Mouse (Mus musculus) spleen, adult 2 months (tissue): ENCODE measurements around the gene Ulk1. TPM values are rescaled to one million over a fixed set of nuclear protein-coding genes. Genes with fewer than 3 reads are reported as not detected.
"Not testable (repeated sequence)": the region's sequence is repeated elsewhere in the genome, so short reads cannot be mapped to it uniquely, and the experiment has no call there.

Experiments
- DNase-seq, 2 experiments: peaks; one replicate each; pipeline versions ENCODE4 v3.0.0 to v3.0.0-alpha.2; 2012 to 2021; ENCODE audit warnings: low spot score in 2 of 2, low read depth in 1 of 2
- H3K27ac ChIP-seq: fragments of 200-500 bp; 2 replicates; pipeline ENCODE4 v1.5.1; 2012; ENCODE audit warnings: low read length, inconsistent platforms; ENCODE audit not compliant: insufficient read depth
- H3K27me3 ChIP-seq: fragments of 200-500 bp; 2 replicates; pipeline ENCODE4 v1.6.1; 2012; ENCODE audit warnings: mild to moderate bottlenecking, moderate library complexity, low read length, inconsistent platforms; ENCODE audit not compliant: control insufficient read depth, insufficient read depth
- H3K36me3 ChIP-seq: fragments of 200-500 bp; 2 replicates; pipeline ENCODE4 v1.6.1; 2012; ENCODE audit warnings: mild to moderate bottlenecking, low read length, inconsistent platforms; ENCODE audit not compliant: control insufficient read depth, insufficient read depth
- H3K4me1 ChIP-seq: fragments of 200-500 bp; 2 replicates; pipeline ENCODE4 v1.6.1; 2011; ENCODE audit warnings: inconsistent platforms; ENCODE audit not compliant: control insufficient read depth, insufficient read depth, insufficient read length
- H3K4me3 ChIP-seq: fragments of 200-500 bp; 2 replicates; pipeline ENCODE4 v1.5.1; 2011; ENCODE audit warnings: mild to moderate bottlenecking, inconsistent platforms; ENCODE audit not compliant: insufficient read depth, insufficient read length; ENCODE audit errors: extremely low read depth
- CTCF ChIP-seq: fragments of 200-500 bp; IDR thresholded peaks from 2 replicates; pipeline ENCODE4 v1.5.1; 2011; ENCODE audit warnings: mild to moderate bottlenecking, inconsistent platforms; ENCODE audit not compliant: insufficient read depth, insufficient read length, insufficient replicate concordance; ENCODE audit errors: extremely low read depth
- POLR2A ChIP-seq: fragments of 200-500 bp; IDR thresholded peaks from 2 replicates; pipeline ENCODE4 v1.6.1; 2011; ENCODE audit warnings: low read depth, low read length, inconsistent platforms
- WGBS: fragments of 180-500 bp; shearing (Covaris S2); methylation state at CpG from one replicate; pipeline ENCODE4 v1.1.7; 2018; 5-methylcytosine and 5-hydroxymethylcytosine counted together
- polyA plus RNA-seq: library from polyadenylated mRNA; depleted of rRNA; stranded (reverse); fragments of >200 nt; gene quantifications from 2 replicates; pipeline ENCODE4 v1.2.3, GENCODE M21; 2012

Gene Ulk1
- polyA plus RNA-seq, 1 experiment = 39.9 TPM

GRCm38 (mm10) chr5:110779276-110779997 is 30.5 kb downstream of the Ulk1 start:
- peaks cover 10% of the 10 kb centered on the region; the same call in 1 of the 2 replicates for H3K4me1 ChIP-seq
- H3K27me3 ChIP-seq = no peaks in the 10 kb centered on the region
- no peak for TF ChIP-seq POLR2A
- no peak for TF ChIP-seq CTCF
- no peak overlapping the region for H3K27ac ChIP-seq
- H3K36me3 ChIP-seq = peaks cover 15% of the 10 kb centered on the region
- DNase-seq = no peak
- WGBS = 22% methylated on average over 15 of the region's 15 CpGs
- peak overlapping the region; percentile 84 for H3K4me3 ChIP-seq

- Histone ChIP-seq H3K4me1 (peaks cover 10% of the 10 kb centered on the region; the same call in 1 of the 2 replicates), H3K27ac (no peak overlapping the region), H3K36me3 (peaks cover 22% of the 10 kb centered on the region), H3K27me3 (no peaks in the 10 kb centered on the region), H3K4me3 (no peak overlapping the region)
- WGBS = 94% methylated on average over 12 of the region's 12 CpGs
- no peak for TF ChIP-seq POLR2A
- no peak for TF ChIP-seq CTCF
- DNase-seq = no peak
Measured at GRCm38 (mm10) chr5:110778263-110778662, 31.6 kb downstream of the Ulk1 start.

- no peak overlapping the region for H3K27ac ChIP-seq
- peaks cover 8% of the 10 kb centered on the region; the same call in 1 of the 2 replicates for H3K4me1 ChIP-seq
- WGBS = 83% methylated on average over 2 of the region's 2 CpGs
- no peaks in the 10 kb centered on the region for H3K27me3 ChIP-seq
- no peak for DNase-seq
- H3K4me3 ChIP-seq = no peak overlapping the region
- TF ChIP-seq CTCF = no peak
- no peak for TF ChIP-seq POLR2A
- peaks cover 22% of the 10 kb centered on the region for H3K36me3 ChIP-seq
Measured at GRCm38 (mm10) chr5:110776141-110776540, 33.8 kb downstream of the Ulk1 start.

- peaks cover 22% of the 10 kb centered on the region for H3K36me3 ChIP-seq
- H3K27ac ChIP-seq = no peak overlapping the region
- no peak for DNase-seq
- TF ChIP-seq POLR2A (no peak), CTCF (no peak)
- H3K4me3 ChIP-seq = no peak overlapping the region
- H3K27me3 ChIP-seq = no peaks in the 10 kb centered on the region
- 94% methylated on average over 11 of the region's 11 CpGs for WGBS
- peaks cover 1% of the 10 kb centered on the region; the same call in 1 of the 2 replicates for H3K4me1 ChIP-seq
Measured at GRCm38 (mm10) chr5:110774511-110774910, 35.4 kb downstream of the Ulk1 start.

GRCm38 (mm10) chr5:110772945-110773344 is 37.0 kb downstream of the Ulk1 start:
- not testable (repeated sequence) for H3K27ac ChIP-seq, H3K4me3 ChIP-seq, H3K27me3 ChIP-seq, DNase-seq, H3K4me1 ChIP-seq
- 89% methylated on average over 10 of the region's 10 CpGs for WGBS
- peaks cover 20% of the 10 kb centered on the region for H3K36me3 ChIP-seq

GRCm38 (mm10) chr5:110770448-110771158 is 39.3 kb downstream of the Ulk1 start, which contains the start of gene Ep400:
Gene Ep400 (minus strand): TSS chr5:110770717.
- under 1% methylated on average over 83 of the region's 83 CpGs for WGBS
- TF ChIP-seq POLR2A = peak; percentile 84
- peak; percentile 70 for TF ChIP-seq CTCF
- Histone ChIP-seq H3K4me3 (peak within 1 kb of the TSS; percentile 98), H3K27me3 (no peaks in the 10 kb centered on the region), H3K36me3 (peaks cover 17% of the 10 kb centered on the region), H3K27ac (peak within 1 kb of the TSS; percentile 92), H3K4me1 (peaks cover 6% of the 10 kb centered on the region; the same call in 1 of the 2 replicates)
- peak; percentile 99 to 100 for DNase-seq

GRCm38 (mm10) chr5:110770031-110770445 is 39.9 kb downstream of the Ulk1 start:
- Histone ChIP-seq H3K27ac (peak overlapping the region; percentile 92), H3K27me3 (no peaks in the 10 kb centered on the region), H3K36me3 (peaks cover 12% of the 10 kb centered on the region), H3K4me3 (peak overlapping the region; percentile 98), H3K4me1 (peaks cover 6% of the 10 kb centered on the region; the same call in 1 of the 2 replicates)
- peak; percentile 18 to 33 for DNase-seq
- WGBS = under 1% methylated on average over 58 of the region's 58 CpGs
- TF ChIP-seq CTCF (no peak), POLR2A (no peak)
